Mouse (Mus musculus): Measurements from ENCODE around the gene Dok1.

Dok1 gene

GRCm38 (mm10) chr6:83014482-83015466 lies 18.5 kb downstream of the Dok1 start:
- DNase-seq: no peak

GRCm38 (mm10) chr6:83013444-83013843 lies 19.8 kb downstream of the Dok1 start:
- no peak for DNase-seq

- DNase-seq: no peak
These were observed 21.5 kb downstream of the Dok1 start for GRCm38 (mm10) chr6:83011756-83012155.

GRCm38 (mm10) chr6:83011255-83011654 lies 22.0 kb downstream of the Dok1 start:
- DNase-seq: no peak

- no peak for DNase-seq
These were observed 23.3 kb downstream of the Dok1 start for GRCm38 (mm10) chr6:83010010-83010409.

GRCm38 (mm10) chr6:83008659-83009058 lies 24.6 kb downstream of the Dok1 start:
- DNase-seq: no peak

GRCm38 (mm10) chr6:83006114-83006513 lies 27.2 kb downstream of the Dok1 start:
- no peak for DNase-seq

- no peak for DNase-seq
These were observed 27.7 kb downstream of the Dok1 start for GRCm38 (mm10) chr6:83005444-83006011.

GRCm38 (mm10) chr6:83004872-83005271 lies 28.4 kb downstream of the Dok1 start:
- DNase-seq: peak; percentile 10 to 45

GRCm38 (mm10) chr6:83004309-83004708 lies 29.0 kb downstream of the Dok1 start:
- no peak for DNase-seq

- DNase-seq: no peak
These were observed 29.4 kb downstream of the Dok1 start for GRCm38 (mm10) chr6:83003850-83004249.

- DNase-seq: no peak
These were observed 30.2 kb downstream of the Dok1 start for GRCm38 (mm10) chr6:83003082-83003481.

- no peak for DNase-seq
These were observed 33.3 kb downstream of the Dok1 start for GRCm38 (mm10) chr6:82999986-83000385.

GRCm38 (mm10) chr6:82998326-82998725 lies 34.9 kb downstream of the Dok1 start:
- DNase-seq: no peak

- peak; percentile 54 to 78 for DNase-seq
These were observed 35.7 kb downstream of the Dok1 start for GRCm38 (mm10) chr6:82997511-82998102.

- DNase-seq: peak; percentile 93 to 94
These were observed 36.4 kb downstream of the Dok1 start for GRCm38 (mm10) chr6:82996740-82997315.

GRCm38 (mm10) chr6:82994372-82994771 lies 38.9 kb downstream of the Dok1 start:
- DNase-seq: no peak

GRCm38 (mm10) chr6:82993696-82994095 lies 39.6 kb downstream of the Dok1 start:
- no peak for DNase-seq

- DNase-seq: no peak
These were observed 45.8 kb downstream of the Dok1 start for GRCm38 (mm10) chr6:82987411-82987971.
